Mouse (Mus musculus): Measurements from ENCODE around the gene Mterf1a. TPM values are rescaled to one million over a fixed set of nuclear protein-coding genes. Genes with fewer than 3 reads are reported as not detected.
"Not testable (repeated sequence)": the region's sequence is repeated elsewhere in the genome, so short reads cannot be mapped to it uniquely, and the experiment has no call there.

Mterf1a gene
- polyA plus RNA-seq, 1 experiment from 2014 or later = 8.4 TPM

GRCm38 (mm10) chr5:3926666-3927065 is 32.9 kb upstream of the Mterf1a start:
- TF ChIP-seq CTCF (IDR thresholded peaks at IDR 0.05; ENCODE audit: low read depth) = no peak
- no peak overlapping the region for H3K27ac ChIP-seq
- no peaks in the 10 kb centered on the region for H3K9me3 ChIP-seq (replicated peaks; ENCODE audit: low read length)
- H3K9ac ChIP-seq (ENCODE audit: low read depth, low read length) = no peak overlapping the region
- ATAC-seq (replicated peaks; ENCODE audit: low FRiP score, low read depth) = no peak
- no peak for DNase-seq (ENCODE audit: low spot score)
- H3K36me3 ChIP-seq (ENCODE audit: insufficient read depth, low read length) = no peaks in the 10 kb centered on the region
- no peak overlapping the region for H3K4me3 ChIP-seq (replicated peaks; ENCODE audit: low read depth, low read length)
- WGBS = 31% methylated on average over 4 of the region's 4 CpGs
- no peak overlapping the region for H3K4me2 ChIP-seq (ENCODE audit: low read length)
- no peaks in the 10 kb centered on the region for H3K27me3 ChIP-seq (ENCODE audit: insufficient read depth, low read length)
- H3K4me1 ChIP-seq (replicated peaks; ENCODE audit: insufficient read depth, low read length) = 0 out of 2 replicates have a peak, but pooled peaks cover 7% of the 10 kb centered on the region

GRCm38 (mm10) chr5:3922350-3922749 is 28.6 kb upstream of the Mterf1a start:
- no peaks in the 10 kb centered on the region for H3K36me3 ChIP-seq (ENCODE audit: insufficient read depth, low read length)
- no peak overlapping the region for H3K27ac ChIP-seq
- no peaks in the 10 kb centered on the region for H3K4me1 ChIP-seq (replicated peaks; ENCODE audit: insufficient read depth, low read length)
- no peaks in the 10 kb centered on the region for H3K27me3 ChIP-seq (ENCODE audit: insufficient read depth, low read length)
- DNase-seq (ENCODE audit: low spot score) = no peak
- no peak for ATAC-seq (replicated peaks; ENCODE audit: low FRiP score, low read depth)
- no peaks in the 10 kb centered on the region for H3K9me3 ChIP-seq (replicated peaks; ENCODE audit: low read length)
- H3K4me3 ChIP-seq (replicated peaks; ENCODE audit: low read depth, low read length) = no peak overlapping the region
- no peak overlapping the region for H3K4me2 ChIP-seq (ENCODE audit: low read length)
- H3K9ac ChIP-seq (ENCODE audit: low read depth, low read length) = no peak overlapping the region
- TF ChIP-seq CTCF (IDR thresholded peaks at IDR 0.05; ENCODE audit: low read depth) = no peak
- 88% methylated on average over 2 of the region's 2 CpGs for WGBS

- DNase-seq (ENCODE audit: low spot score) (no peak), ATAC-seq (replicated peaks; ENCODE audit: low FRiP score, low read depth) (no peak)
- H3K9me3 ChIP-seq (replicated peaks; ENCODE audit: low read length) = no peaks in the 10 kb centered on the region
- no peak overlapping the region for H3K27ac ChIP-seq
- no peak overlapping the region for H3K4me2 ChIP-seq (ENCODE audit: low read length)
- no peaks in the 10 kb centered on the region for H3K27me3 ChIP-seq (ENCODE audit: insufficient read depth, low read length)
- no peak overlapping the region for H3K4me3 ChIP-seq (replicated peaks; ENCODE audit: low read depth, low read length)
- WGBS = 59% methylated on average over 2 of the region's 2 CpGs
- no peaks in the 10 kb centered on the region for H3K4me1 ChIP-seq (replicated peaks; ENCODE audit: insufficient read depth, low read length)
- no peak for TF ChIP-seq CTCF (IDR thresholded peaks at IDR 0.05; ENCODE audit: low read depth)
- H3K36me3 ChIP-seq (ENCODE audit: insufficient read depth, low read length) = no peaks in the 10 kb centered on the region
- no peak overlapping the region for H3K9ac ChIP-seq (ENCODE audit: low read depth, low read length)
Observed at GRCm38 (mm10) chr5:3905471-3905870, 11.7 kb upstream of the Mterf1a start.

- not testable (repeated sequence) for H3K4me3 ChIP-seq (replicated peaks; ENCODE audit: low read depth, low read length); H3K4me1 ChIP-seq (replicated peaks; ENCODE audit: insufficient read depth, low read length); H3K27me3 ChIP-seq (ENCODE audit: insufficient read depth, low read length); DNase-seq (ENCODE audit: low spot score); H3K9ac ChIP-seq (ENCODE audit: low read depth, low read length); H3K9me3 ChIP-seq (replicated peaks; ENCODE audit: low read length); H3K27ac ChIP-seq; H3K36me3 ChIP-seq (ENCODE audit: insufficient read depth, low read length); ATAC-seq (replicated peaks; ENCODE audit: low FRiP score, low read depth); H3K4me2 ChIP-seq (ENCODE audit: low read length)
- 96% methylated on average over 4 of the region's 4 CpGs for WGBS
Observed at GRCm38 (mm10) chr5:3894294-3894619, 524 bp upstream of the Mterf1a start.

DNA sequence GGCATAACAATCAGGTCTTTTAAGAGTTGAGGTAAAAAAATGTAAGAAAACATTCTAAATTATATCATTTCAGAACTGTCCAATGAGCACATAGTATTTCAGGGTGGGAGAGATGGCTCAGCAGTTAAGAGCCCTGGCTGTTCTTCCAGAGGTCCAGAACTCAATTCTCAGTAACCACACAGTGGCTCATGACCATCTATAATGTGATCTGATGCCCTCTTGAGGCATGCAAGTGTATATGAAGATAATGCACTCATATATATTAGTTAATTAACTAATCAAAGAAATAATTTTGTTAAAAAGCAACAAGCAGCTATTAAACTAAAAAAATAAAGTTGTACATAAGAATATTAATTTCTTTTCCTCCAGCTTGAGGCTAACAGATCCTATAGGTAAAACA is 4.5 kb downstream of the Mterf1a start:
- Histone ChIP-seq H3K36me3 (ENCODE audit: insufficient read depth, low read length) (no peaks in the 10 kb centered on the region), H3K4me3 (replicated peaks; ENCODE audit: low read depth, low read length) (no peak overlapping the region), H3K9me3 (replicated peaks; ENCODE audit: low read length) (no peaks in the 10 kb centered on the region), H3K4me1 (replicated peaks; ENCODE audit: insufficient read depth, low read length) (no peaks in the 10 kb centered on the region), H3K27me3 (ENCODE audit: insufficient read depth, low read length) (no peaks in the 10 kb centered on the region), H3K4me2 (ENCODE audit: low read length) (no peak overlapping the region), H3K9ac (ENCODE audit: low read depth, low read length) (no peak overlapping the region), H3K27ac (no peak overlapping the region)
- ATAC-seq (replicated peaks; ENCODE audit: low FRiP score, low read depth) = no peak
- peak; percentile 21; the same call in 1 of the 2 replicates for TF ChIP-seq CTCF (IDR thresholded peaks at IDR 0.05; ENCODE audit: low read depth)
- no peak for DNase-seq (ENCODE audit: low spot score)

DNA sequence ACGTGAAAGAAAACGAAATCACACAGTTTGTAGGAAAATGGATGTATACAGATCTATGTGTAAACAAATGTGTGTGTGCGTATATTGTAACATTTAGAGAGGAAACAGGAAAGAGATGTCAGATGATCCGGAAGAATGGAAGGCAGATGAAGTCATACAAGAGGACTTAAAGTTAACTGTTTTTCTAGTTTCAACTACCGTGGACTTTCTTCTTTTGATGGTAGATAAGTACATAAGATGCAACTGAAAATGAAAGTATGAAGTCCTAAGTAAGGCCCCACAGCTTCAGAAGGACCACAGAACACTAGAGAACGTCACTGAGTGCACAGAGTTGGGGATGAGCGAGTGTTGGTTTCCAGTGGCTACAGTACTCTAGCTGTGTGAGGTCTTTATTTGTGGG is 6.9 kb downstream of the Mterf1a start:
- not testable (repeated sequence) for H3K9ac ChIP-seq (ENCODE audit: low read depth, low read length)

GRCm38 (mm10) chr5:3873485-3873884 is 20.2 kb downstream of the Mterf1a start:
- Histone ChIP-seq H3K27ac (no peak overlapping the region), H3K9me3 (replicated peaks; ENCODE audit: low read length) (no peaks in the 10 kb centered on the region), H3K27me3 (ENCODE audit: insufficient read depth, low read length) (no peaks in the 10 kb centered on the region), H3K9ac (ENCODE audit: low read depth, low read length) (no peak overlapping the region), H3K4me2 (ENCODE audit: low read length) (no peak overlapping the region), H3K4me1 (replicated peaks; ENCODE audit: insufficient read depth, low read length) (no peaks in the 10 kb centered on the region), H3K4me3 (replicated peaks; ENCODE audit: low read depth, low read length) (no peak overlapping the region), H3K36me3 (ENCODE audit: insufficient read depth, low read length) (no peaks in the 10 kb centered on the region)
- no peak for ATAC-seq (replicated peaks; ENCODE audit: low FRiP score, low read depth)
- no peak for DNase-seq (ENCODE audit: low spot score)
- 91% methylated on average over 3 of the region's 3 CpGs for WGBS
- TF ChIP-seq CTCF (IDR thresholded peaks at IDR 0.05; ENCODE audit: low read depth) = no peak

More for the DNA sequence above, 6.9 kb downstream of the Mterf1a start:
- not testable (repeated sequence) for H3K4me3 ChIP-seq (replicated peaks; ENCODE audit: low read depth, low read length); H3K4me2 ChIP-seq (ENCODE audit: low read length); H3K27ac ChIP-seq; H3K9me3 ChIP-seq (replicated peaks; ENCODE audit: low read length); H3K36me3 ChIP-seq (ENCODE audit: insufficient read depth, low read length); H3K27me3 ChIP-seq (ENCODE audit: insufficient read depth, low read length); DNase-seq (ENCODE audit: low spot score); ATAC-seq (replicated peaks; ENCODE audit: low FRiP score, low read depth); H3K4me1 ChIP-seq (replicated peaks; ENCODE audit: insufficient read depth, low read length)
- WGBS = 89% methylated on average over 7 of the region's 7 CpGs
